Mouse (Mus musculus) heart, embryonic 15.5 days (tissue): ENCODE results near the gene Fzr1. TPM values are rescaled to one million over a fixed set of nuclear protein-coding genes. Genes with fewer than 3 reads are reported as not detected.

Experiments
- ATAC-seq: fragments of 200-750 bp; cut with Nextera tagmentation; replicated peaks from 2 replicates; pipeline ENCODE4 v1.8.0; 2017; ENCODE audit warnings: low read depth, moderate TSS enrichment; ENCODE audit not compliant: insufficient number of reproducible peaks, insufficient read depth, low FRiP score
- H3K27ac ChIP-seq: fragments of 300-500 bp; sonication (generic); 2 replicates; pipeline ENCODE4 v1.5.1; 2015; ENCODE audit warnings: mild to moderate bottlenecking, inconsistent platforms
- H3K27me3 ChIP-seq: fragments of 300-500 bp; sonication (generic); 2 replicates; pipeline ENCODE4 v1.6.1; 2015; ENCODE audit warnings: inconsistent platforms
- H3K36me3 ChIP-seq: fragments of 300-500 bp; sonication (generic); 2 replicates; pipeline ENCODE4 v1.6.1; 2015; ENCODE audit warnings: mild to moderate bottlenecking, inconsistent platforms
- H3K4me1 ChIP-seq: fragments of 300-500 bp; sonication (generic); replicated peaks from 2 replicates; pipeline ENCODE4 v1.6.1; 2015; ENCODE audit warnings: inconsistent platforms
- H3K4me2 ChIP-seq: fragments of 300-500 bp; sonication (generic); 2 replicates; pipeline ENCODE4 v1.6.1; 2015; ENCODE audit warnings: inconsistent platforms, mild to moderate bottlenecking, moderate library complexity
- H3K4me3 ChIP-seq: fragments of 300-500 bp; sonication (generic); 2 replicates; pipeline ENCODE4 v1.5.1; 2015; ENCODE audit warnings: mild to moderate bottlenecking, inconsistent platforms
- H3K9ac ChIP-seq: fragments of 300-500 bp; sonication (generic); 2 replicates; pipeline ENCODE4 v1.6.1; 2015; ENCODE audit warnings: mild to moderate bottlenecking, inconsistent platforms
- H3K9me3 ChIP-seq: fragments of 300-500 bp; sonication (generic); replicated peaks from 2 replicates; pipeline ENCODE4 v1.6.1; 2016; ENCODE audit warnings: inconsistent platforms
- WGBS: fragments of 180-500 bp; shearing (Covaris S2); methylation state at CpG from one replicate; pipeline ENCODE4 v1.1.7; 2015; ENCODE audit warnings: mixed read lengths; 5-methylcytosine and 5-hydroxymethylcytosine counted together
- polyA plus RNA-seq: library from polyadenylated mRNA; unstranded; fragments of >200 nt; fragmentation: Nextera tagmentation; extraction: Ambion mirVana; gene quantifications from 2 replicates; pipeline ENCODE4 v1.2.1, GENCODE M21; 2015

Fzr1 gene
- polyA plus RNA-seq, 1 experiment from 2014 or later: 66.5 TPM

- Histone ChIP-seq H3K9ac (peak overlapping the region; percentile 90), H3K36me3 (peaks cover 21% of the 10 kb centered on the region; the same call in 1 of the 2 replicates), H3K4me3 (peak overlapping the region; percentile 73), H3K27me3 (no peaks in the 10 kb centered on the region), H3K4me1 (peaks cover 51% of the 10 kb centered on the region), H3K27ac (peak overlapping the region; percentile 58), H3K9me3 (no peaks in the 10 kb centered on the region), H3K4me2 (peak overlapping the region; percentile 73)
- 0 out of 2 replicates have a peak, but pooled peaks have one; percentile 14 for ATAC-seq
- 6% methylated on average over 12 of the region's 12 CpGs for WGBS
These were observed 29.2 kb downstream of the Fzr1 start for GRCm38 (mm10) chr10:81349146-81349545.

GRCm38 (mm10) chr10:81346453-81347067 lies 31.8 kb downstream of the Fzr1 start:
- WGBS: 20% methylated on average over 55 of the region's 55 CpGs
- H3K9ac ChIP-seq: peak overlapping the region; percentile 43; the same call in 1 of the 2 replicates
- H3K4me3 ChIP-seq: peak overlapping the region; percentile 26; the same call in 1 of the 2 replicates
- peaks cover 63% of the 10 kb centered on the region for H3K4me1 ChIP-seq
- peaks cover 24% of the 10 kb centered on the region for H3K27me3 ChIP-seq
- no peaks in the 10 kb centered on the region for H3K9me3 ChIP-seq
- no peak for ATAC-seq
- H3K36me3 ChIP-seq: peaks cover 21% of the 10 kb centered on the region; the same call in 1 of the 2 replicates
- peak overlapping the region; percentile 51 for H3K4me2 ChIP-seq
- 0 out of 2 replicates have a peak overlapping the region, but pooled peaks have one; percentile 37 for H3K27ac ChIP-seq

GRCm38 (mm10) chr10:81345162-81345534 lies 33.2 kb downstream of the Fzr1 start:
- H3K4me2 ChIP-seq: no peak overlapping the region
- H3K36me3 ChIP-seq: peaks cover 21% of the 10 kb centered on the region; the same call in 1 of the 2 replicates
- peaks cover 61% of the 10 kb centered on the region for H3K4me1 ChIP-seq
- ATAC-seq: no peak
- peaks cover 30% of the 10 kb centered on the region for H3K27me3 ChIP-seq
- H3K4me3 ChIP-seq: no peak overlapping the region
- H3K27ac ChIP-seq: no peak overlapping the region
- H3K9me3 ChIP-seq: no peaks in the 10 kb centered on the region
- 78% methylated on average over 4 of the region's 4 CpGs for WGBS
- no peak overlapping the region for H3K9ac ChIP-seq

- WGBS: 28% methylated on average over 8 of the region's 8 CpGs
- no peak for ATAC-seq
- peaks cover 59% of the 10 kb centered on the region for H3K4me1 ChIP-seq
- no peak overlapping the region for H3K4me2 ChIP-seq
- H3K36me3 ChIP-seq: peaks cover 21% of the 10 kb centered on the region; the same call in 1 of the 2 replicates
- H3K9me3 ChIP-seq: no peaks in the 10 kb centered on the region
- no peak overlapping the region for H3K9ac ChIP-seq
- H3K27ac ChIP-seq: no peak overlapping the region
- H3K4me3 ChIP-seq: no peak overlapping the region
- H3K27me3 ChIP-seq: peaks cover 30% of the 10 kb centered on the region
These were observed 33.7 kb downstream of the Fzr1 start for GRCm38 (mm10) chr10:81344421-81345161.

GRCm38 (mm10) chr10:81342686-81343505 lies 35.4 kb downstream of the Fzr1 start, which contains the start of gene Gipc3:
TSS of gene Gipc3 (minus strand) at chr10:81343266.
- peaks cover 35% of the 10 kb centered on the region for H3K27me3 ChIP-seq
- H3K9ac ChIP-seq: peak within 1 kb of the TSS; percentile 61
- ATAC-seq: no peak
- no peaks in the 10 kb centered on the region for H3K9me3 ChIP-seq
- no peak within 1 kb of the TSS for H3K27ac ChIP-seq
- H3K4me1 ChIP-seq: peaks cover 42% of the 10 kb centered on the region
- H3K4me2 ChIP-seq: peak within 1 kb of the TSS; percentile 95
- WGBS: 4% methylated on average over 55 of the region's 67 CpGs
- peaks cover 19% of the 10 kb centered on the region; the same call in 1 of the 2 replicates for H3K36me3 ChIP-seq
- H3K4me3 ChIP-seq: peak within 1 kb of the TSS; percentile 60

- H3K4me1 ChIP-seq: peaks cover 27% of the 10 kb centered on the region
- WGBS: 33% methylated on average over 16 of the region's 16 CpGs
- peaks cover 10% of the 10 kb centered on the region; the same call in 1 of the 2 replicates for H3K36me3 ChIP-seq
- H3K27ac ChIP-seq: no peak overlapping the region
- H3K9ac ChIP-seq: no peak overlapping the region
- no peak for ATAC-seq
- H3K4me2 ChIP-seq: no peak overlapping the region
- no peak overlapping the region for H3K4me3 ChIP-seq
- H3K9me3 ChIP-seq: no peaks in the 10 kb centered on the region
- H3K27me3 ChIP-seq: peaks cover 43% of the 10 kb centered on the region
These were observed 36.9 kb downstream of the Fzr1 start for GRCm38 (mm10) chr10:81341333-81341949.

GRCm38 (mm10) chr10:81340551-81341332 lies 37.6 kb downstream of the Fzr1 start:
- WGBS: 45% methylated on average over 17 of the region's 17 CpGs
- H3K9me3 ChIP-seq: no peaks in the 10 kb centered on the region
- H3K9ac ChIP-seq: no peak overlapping the region
- no peak overlapping the region for H3K4me3 ChIP-seq
- H3K27me3 ChIP-seq: peaks cover 43% of the 10 kb centered on the region
- no peak overlapping the region for H3K4me2 ChIP-seq
- no peak for ATAC-seq
- peaks cover 32% of the 10 kb centered on the region for H3K4me1 ChIP-seq
- H3K27ac ChIP-seq: no peak overlapping the region
- peaks cover 3% of the 10 kb centered on the region; the same call in 1 of the 2 replicates for H3K36me3 ChIP-seq

GRCm38 (mm10) chr10:81336558-81336957 lies 41.8 kb downstream of the Fzr1 start:
- H3K27me3 ChIP-seq: peaks cover 19% of the 10 kb centered on the region

GRCm38 (mm10) chr10:81335393-81336340 lies 42.6 kb downstream of the Fzr1 start:
- Histone ChIP-seq H3K4me3 (no peak overlapping the region), H3K9me3 (no peaks in the 10 kb centered on the region), H3K9ac (0 out of 2 replicates have a peak overlapping the region, but pooled peaks have one; percentile 25), H3K27ac (peak overlapping the region; percentile 76), H3K4me1 (peaks cover 33% of the 10 kb centered on the region), H3K36me3 (no peaks in the 10 kb centered on the region), H3K4me2 (peak overlapping the region; percentile 30; the same call in 1 of the 2 replicates), H3K27me3 (peaks cover 13% of the 10 kb centered on the region)
- peak; percentile 11; the same call in 1 of the 2 replicates for ATAC-seq
- WGBS: 42% methylated on average over 19 of the region's 19 CpGs

More at GRCm38 (mm10) chr10:81336558-81336957, 41.8 kb downstream of the Fzr1 start:
- WGBS: 94% methylated on average over 4 of the region's 4 CpGs
- Histone ChIP-seq H3K27ac (peak overlapping the region; percentile 76), H3K4me1 (peaks cover 33% of the 10 kb centered on the region), H3K4me3 (no peak overlapping the region), H3K9me3 (no peaks in the 10 kb centered on the region), H3K9ac (no peak overlapping the region), H3K4me2 (no peak overlapping the region), H3K36me3 (no peaks in the 10 kb centered on the region)
- no peak for ATAC-seq
